Mouse (Mus musculus) stomach, embryonic 15.5 days (tissue): ENCODE data around the gene Lrrc4. TPM values are rescaled to one million over a fixed set of nuclear protein-coding genes. Genes with fewer than 3 reads are reported as not detected.

ENCODE experiments used
- ATAC-seq: fragments of 200-750 bp; cut with Nextera tagmentation; 2 replicates; pipeline ENCODE4 v1.8.0; 2017; ENCODE audit warnings: low read depth, moderate number of reproducible peaks, moderate TSS enrichment; ENCODE audit not compliant: insufficient read depth, low FRiP score
- H3K27ac ChIP-seq: fragments of 300-500 bp; sonication (generic); 2 replicates; pipeline ENCODE4 v1.5.1; 2015; ENCODE audit warnings: mild to moderate bottlenecking, inconsistent platforms
- H3K27me3 ChIP-seq: fragments of 300-500 bp; sonication (generic); replicated peaks from 2 replicates; pipeline ENCODE4 v1.6.1; 2015; ENCODE audit warnings: inconsistent platforms
- H3K36me3 ChIP-seq: fragments of 300-500 bp; sonication (generic); 2 replicates; pipeline ENCODE4 v1.6.1; 2015; ENCODE audit warnings: inconsistent platforms
- H3K4me1 ChIP-seq: fragments of 300-500 bp; sonication (generic); 2 replicates; pipeline ENCODE4 v1.6.1; 2015; ENCODE audit warnings: inconsistent platforms
- H3K4me2 ChIP-seq: fragments of 300-500 bp; sonication (generic); 2 replicates; pipeline ENCODE4 v1.6.1; 2015; ENCODE audit warnings: mild to moderate bottlenecking, inconsistent platforms
- H3K4me3 ChIP-seq: fragments of 300-500 bp; sonication (generic); replicated peaks from 2 replicates; pipeline ENCODE4 v1.5.1; 2015; ENCODE audit warnings: inconsistent platforms
- H3K9ac ChIP-seq: fragments of 300-500 bp; sonication (generic); 2 replicates; pipeline ENCODE4 v1.6.1; 2015; ENCODE audit warnings: inconsistent platforms
- H3K9me3 ChIP-seq: fragments of 300-500 bp; sonication (generic); 2 replicates; pipeline ENCODE4 v1.6.1; 2016; ENCODE audit warnings: inconsistent platforms
- WGBS: fragments of 180-500 bp; shearing (Covaris S2); methylation state at CpG from one replicate; pipeline ENCODE4 v1.1.7; 2015; 5-methylcytosine and 5-hydroxymethylcytosine counted together
- polyA plus RNA-seq: library from polyadenylated mRNA; unstranded; fragments of >200 nt; fragmentation: Nextera tagmentation; extraction: Ambion mirVana; gene quantifications from 2 replicates; pipeline ENCODE4 v1.2.1, GENCODE M21; 2015

The Lrrc4 gene
- polyA plus RNA-seq, 1 experiment from 2014 or later = 0.41 TPM

GRCm38 (mm10) chr6:28736665-28737064 lies 94.9 kb downstream of the Lrrc4 start:
- ATAC-seq = no peak
- 73% methylated on average over 7 of the region's 7 CpGs for WGBS
- no peaks in the 10 kb centered on the region for H3K27me3 ChIP-seq

GRCm38 (mm10) chr6:28735116-28735515 lies 96.4 kb downstream of the Lrrc4 start:
- Histone ChIP-seq H3K27me3 (no peaks in the 10 kb centered on the region), H3K4me1 (no peaks in the 10 kb centered on the region), H3K27ac (no peak overlapping the region), H3K9ac (no peak overlapping the region), H3K36me3 (no peaks in the 10 kb centered on the region), H3K4me2 (no peak overlapping the region), H3K4me3 (no peak overlapping the region), H3K9me3 (no peaks in the 10 kb centered on the region)
- ATAC-seq = peak; percentile 75; the same call in 1 of the 2 replicates
- 43% methylated on average over 9 of the region's 9 CpGs for WGBS

More at GRCm38 (mm10) chr6:28736665-28737064, 94.9 kb downstream of the Lrrc4 start:
- no peak overlapping the region for H3K9ac ChIP-seq
- H3K4me3 ChIP-seq = no peak overlapping the region
- no peaks in the 10 kb centered on the region for H3K36me3 ChIP-seq
- no peak overlapping the region for H3K4me2 ChIP-seq
- no peaks in the 10 kb centered on the region for H3K9me3 ChIP-seq
- H3K4me1 ChIP-seq = no peaks in the 10 kb centered on the region
- H3K27ac ChIP-seq = no peak overlapping the region

- Histone ChIP-seq H3K27ac (no peak overlapping the region), H3K9ac (no peak overlapping the region), H3K4me2 (no peak overlapping the region), H3K36me3 (no peaks in the 10 kb centered on the region), H3K27me3 (no peaks in the 10 kb centered on the region), H3K4me3 (no peak overlapping the region), H3K9me3 (no peaks in the 10 kb centered on the region), H3K4me1 (no peaks in the 10 kb centered on the region)
- WGBS = 66% methylated on average over 5 of the region's 5 CpGs
- no peak for ATAC-seq
Measured at GRCm38 (mm10) chr6:28733884-28734647, 97.5 kb downstream of the Lrrc4 start.

- Histone ChIP-seq H3K27me3 (no peaks in the 10 kb centered on the region), H3K9me3 (no peaks in the 10 kb centered on the region), H3K27ac (no peak overlapping the region), H3K4me2 (no peak overlapping the region), H3K9ac (no peak overlapping the region), H3K36me3 (no peaks in the 10 kb centered on the region), H3K4me1 (no peaks in the 10 kb centered on the region), H3K4me3 (no peak overlapping the region)
- no peak for ATAC-seq
- WGBS = 66% methylated on average over 6 of the region's 6 CpGs
Measured at GRCm38 (mm10) chr6:28731246-28731645, 100.3 kb downstream of the Lrrc4 start.

- H3K27ac ChIP-seq = no peak overlapping the region
- no peak overlapping the region for H3K4me3 ChIP-seq
Measured at GRCm38 (mm10) chr6:28729649-28730048, 101.9 kb downstream of the Lrrc4 start.

GRCm38 (mm10) chr6:28729236-28729635 lies 102.3 kb downstream of the Lrrc4 start:
- Histone ChIP-seq H3K4me1 (no peaks in the 10 kb centered on the region), H3K27me3 (no peaks in the 10 kb centered on the region), H3K9ac (no peak overlapping the region), H3K27ac (no peak overlapping the region), H3K9me3 (no peaks in the 10 kb centered on the region), H3K4me3 (no peak overlapping the region), H3K36me3 (no peaks in the 10 kb centered on the region), H3K4me2 (no peak overlapping the region)
- 34% methylated on average over 3 of the region's 3 CpGs for WGBS
- ATAC-seq = no peak

More at GRCm38 (mm10) chr6:28729649-28730048, 101.9 kb downstream of the Lrrc4 start:
- no peak for ATAC-seq
- H3K4me2 ChIP-seq = no peak overlapping the region
- no peaks in the 10 kb centered on the region for H3K36me3 ChIP-seq
- no peaks in the 10 kb centered on the region for H3K27me3 ChIP-seq
- H3K9ac ChIP-seq = no peak overlapping the region
- H3K4me1 ChIP-seq = no peaks in the 10 kb centered on the region
- H3K9me3 ChIP-seq = no peaks in the 10 kb centered on the region
- WGBS = 45% methylated on average over 2 of the region's 2 CpGs

GRCm38 (mm10) chr6:28724776-28725175 lies 106.8 kb downstream of the Lrrc4 start:
- Histone ChIP-seq H3K4me3 (no peak overlapping the region), H3K4me1 (no peaks in the 10 kb centered on the region), H3K27ac (no peak overlapping the region), H3K4me2 (no peak overlapping the region), H3K9me3 (no peaks in the 10 kb centered on the region), H3K9ac (no peak overlapping the region), H3K27me3 (no peaks in the 10 kb centered on the region), H3K36me3 (no peaks in the 10 kb centered on the region)
- 90% methylated on average over 5 of the region's 5 CpGs for WGBS
- no peak for ATAC-seq

GRCm38 (mm10) chr6:28723059-28723458 lies 108.5 kb downstream of the Lrrc4 start:
- no peaks in the 10 kb centered on the region for H3K36me3 ChIP-seq
- no peak overlapping the region for H3K27ac ChIP-seq
- WGBS = 13% methylated on average over 2 of the region's 2 CpGs
- H3K4me2 ChIP-seq = no peak overlapping the region
- no peaks in the 10 kb centered on the region for H3K9me3 ChIP-seq
- no peaks in the 10 kb centered on the region for H3K27me3 ChIP-seq
- ATAC-seq = no peak; the same call in 1 of the 2 replicates
- no peaks in the 10 kb centered on the region for H3K4me1 ChIP-seq
- H3K9ac ChIP-seq = no peak overlapping the region
- no peak overlapping the region for H3K4me3 ChIP-seq

GRCm38 (mm10) chr6:28720391-28721171 lies 111.0 kb downstream of the Lrrc4 start:
- Histone ChIP-seq H3K4me2 (no peak overlapping the region), H3K27ac (no peak overlapping the region), H3K4me3 (no peak overlapping the region), H3K9me3 (no peaks in the 10 kb centered on the region), H3K4me1 (no peaks in the 10 kb centered on the region), H3K9ac (no peak overlapping the region), H3K36me3 (no peaks in the 10 kb centered on the region), H3K27me3 (no peaks in the 10 kb centered on the region)
- no peak; the same call in 1 of the 2 replicates for ATAC-seq
- whole genome bisulfite sequencing = 78% methylated on average over 9 of the region's 9 CpGs

GRCm38 (mm10) chr6:28717845-28718237 lies 113.7 kb downstream of the Lrrc4 start:
- peak; percentile 40; the same call in 1 of the 2 replicates for ATAC-seq
- no peak overlapping the region for H3K27ac ChIP-seq
- H3K27me3 ChIP-seq = no peaks in the 10 kb centered on the region

GRCm38 (mm10) chr6:28717203-28717844 lies 114.2 kb downstream of the Lrrc4 start:
- no peaks in the 10 kb centered on the region for H3K4me1 ChIP-seq
- ATAC-seq = peak; percentile 92
- no peak overlapping the region for H3K9ac ChIP-seq
- 42% methylated on average over 7 of the region's 7 CpGs for WGBS
- H3K4me3 ChIP-seq = no peak overlapping the region
- no peaks in the 10 kb centered on the region for H3K27me3 ChIP-seq
- no peaks in the 10 kb centered on the region for H3K9me3 ChIP-seq
- H3K27ac ChIP-seq = no peak overlapping the region
- H3K36me3 ChIP-seq = 0 out of 2 replicates have a peak, but pooled peaks cover 3% of the 10 kb centered on the region
- H3K4me2 ChIP-seq = no peak overlapping the region

More at GRCm38 (mm10) chr6:28717845-28718237, 113.7 kb downstream of the Lrrc4 start:
- no peak overlapping the region for H3K4me2 ChIP-seq
- no peak overlapping the region for H3K9ac ChIP-seq
- H3K9me3 ChIP-seq = no peaks in the 10 kb centered on the region
- H3K4me3 ChIP-seq = no peak overlapping the region
- 0 out of 2 replicates have a peak, but pooled peaks cover 3% of the 10 kb centered on the region for H3K36me3 ChIP-seq
- WGBS = 24% methylated on average over 4 of the region's 4 CpGs
- no peaks in the 10 kb centered on the region for H3K4me1 ChIP-seq
